Mouse (Mus musculus) forebrain, embryonic 16.5 days (tissue): Measurements from ENCODE around the gene Axdnd1. TPM values are rescaled to one million over a fixed set of nuclear protein-coding genes. Genes with fewer than 3 reads are reported as not detected.
"Not testable (repeated sequence)": the region's sequence is repeated elsewhere in the genome, so short reads cannot be mapped to it uniquely, and the experiment has no call there.

Experiments used
- ATAC-seq: fragments of 200-750 bp; cut with Nextera tagmentation; 2 replicates; pipeline ENCODE4 v1.8.0; 2017; ENCODE audit warnings: mild to moderate bottlenecking, moderate library complexity
- H3K27ac ChIP-seq: fragments of 300-500 bp; sonication (generic); 2 replicates; pipeline ENCODE4 v1.5.1; 2014; ENCODE audit warnings: low read length, control low read depth
- H3K27me3 ChIP-seq: fragments of 300-500 bp; sonication (generic); replicated peaks from 2 replicates; pipeline ENCODE4 v1.6.1; 2014; ENCODE audit warnings: low read length; ENCODE audit not compliant: control insufficient read depth, insufficient read depth
- H3K36me3 ChIP-seq: fragments of 300-500 bp; sonication (generic); 2 replicates; pipeline ENCODE4 v1.6.1; 2014; ENCODE audit not compliant: control insufficient read depth, insufficient read depth
- H3K4me1 ChIP-seq: fragments of 300-500 bp; sonication (generic); replicated peaks from 2 replicates; pipeline ENCODE4 v1.6.1; 2014; ENCODE audit warnings: low read length; ENCODE audit not compliant: control insufficient read depth, insufficient read depth
- H3K4me2 ChIP-seq: fragments of 300-500 bp; sonication (generic); 2 replicates; pipeline ENCODE4 v1.6.1; 2014; ENCODE audit warnings: mild to moderate bottlenecking, low read length, control low read depth
- H3K4me3 ChIP-seq: fragments of 300-500 bp; sonication (generic); replicated peaks from 2 replicates; pipeline ENCODE4 v1.5.1; 2014; ENCODE audit warnings: mild to moderate bottlenecking, low read length, control low read depth
- H3K9ac ChIP-seq: fragments of 300-500 bp; sonication (generic); replicated peaks from 2 replicates; pipeline ENCODE4 v1.6.1; 2014; ENCODE audit warnings: low read depth, low read length, control low read depth
- H3K9me3 ChIP-seq: fragments of 300-500 bp; sonication (generic); 2 replicates; pipeline ENCODE4 v1.6.1; 2016; ENCODE audit warnings: low read length; ENCODE audit not compliant: control insufficient read depth
- WGBS: fragments of 180-500 bp; shearing (Covaris S2); extraction: QIAGEN DNeasy Blood & Tissue Kit; methylation state at CpG from one replicate; pipeline ENCODE4 v1.1.7; 2014; 5-methylcytosine and 5-hydroxymethylcytosine counted together
- polyA plus RNA-seq: library from polyadenylated mRNA; unstranded; fragments of >200 nt; fragmentation: Nextera tagmentation; extraction: Ambion mirVana; gene quantifications from 2 replicates; pipeline ENCODE4 v1.2.1, GENCODE M21; 2015

Gene Axdnd1
- polyA plus RNA-seq, 1 experiment from 2014 or later = not detected

DNA sequence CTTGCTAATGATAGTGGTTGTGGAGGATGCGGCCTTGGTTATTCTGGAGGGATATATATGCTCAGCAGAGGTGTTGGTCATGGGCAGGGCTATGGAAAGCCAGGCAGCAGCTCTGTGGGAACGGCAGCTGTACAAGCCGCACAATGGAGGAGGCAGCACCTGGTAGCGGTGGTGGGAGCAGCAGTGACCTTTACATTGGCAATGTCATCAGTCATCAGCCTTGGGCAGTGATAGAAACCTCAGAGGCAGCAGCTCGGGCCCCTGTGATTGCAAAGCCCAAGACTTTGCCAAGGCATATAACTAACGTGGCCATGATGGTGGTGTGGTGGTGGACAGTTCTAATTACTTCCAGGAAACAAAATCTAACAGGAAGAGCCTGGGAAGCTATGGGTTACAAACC, 2.5 kb upstream of the Axdnd1 start:
- Histone ChIP-seq H3K4me3 (no peak overlapping the region), H3K9me3 (no peaks in the 10 kb centered on the region), H3K4me2 (no peak overlapping the region), H3K27ac (no peak overlapping the region), H3K9ac (no peak overlapping the region), H3K4me1 (peaks cover 4% of the 10 kb centered on the region; the same call in 1 of the 2 replicates), H3K27me3 (no peaks in the 10 kb centered on the region), H3K36me3 (no peaks in the 10 kb centered on the region)
- no peak for ATAC-seq
- 89% methylated on average over 6 of the region's 6 CpGs for WGBS

DNA sequence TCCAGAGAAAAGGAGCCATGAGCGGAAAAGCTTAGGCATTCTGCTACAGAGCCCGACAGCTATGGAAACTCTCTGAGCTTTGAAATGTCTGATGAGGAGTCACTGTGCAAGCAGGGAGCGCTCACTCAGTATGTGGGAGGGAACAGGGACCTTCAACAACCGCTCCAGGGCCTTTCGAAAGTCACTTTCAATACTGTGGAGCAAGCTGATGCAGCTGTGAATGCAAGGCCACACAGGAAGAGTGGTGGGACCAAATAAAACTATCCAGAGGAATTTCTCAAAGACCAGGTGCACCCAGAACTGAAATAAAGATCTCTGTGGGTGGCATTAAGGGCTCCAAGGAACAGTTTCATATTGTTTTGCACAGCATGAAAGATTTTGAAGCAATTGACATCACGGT, 1.9 kb upstream of the Axdnd1 start:
- no peaks in the 10 kb centered on the region for H3K9me3 ChIP-seq
- no peak overlapping the region for H3K27ac ChIP-seq
- 72% methylated on average over 6 of the region's 6 CpGs for WGBS
- H3K4me3 ChIP-seq = no peak overlapping the region
- no peak overlapping the region for H3K9ac ChIP-seq
- no peaks in the 10 kb centered on the region for H3K36me3 ChIP-seq
- H3K27me3 ChIP-seq = no peaks in the 10 kb centered on the region
- ATAC-seq = no peak
- H3K4me2 ChIP-seq = no peak overlapping the region
- H3K4me1 ChIP-seq = peaks cover 4% of the 10 kb centered on the region; the same call in 1 of the 2 replicates

DNA sequence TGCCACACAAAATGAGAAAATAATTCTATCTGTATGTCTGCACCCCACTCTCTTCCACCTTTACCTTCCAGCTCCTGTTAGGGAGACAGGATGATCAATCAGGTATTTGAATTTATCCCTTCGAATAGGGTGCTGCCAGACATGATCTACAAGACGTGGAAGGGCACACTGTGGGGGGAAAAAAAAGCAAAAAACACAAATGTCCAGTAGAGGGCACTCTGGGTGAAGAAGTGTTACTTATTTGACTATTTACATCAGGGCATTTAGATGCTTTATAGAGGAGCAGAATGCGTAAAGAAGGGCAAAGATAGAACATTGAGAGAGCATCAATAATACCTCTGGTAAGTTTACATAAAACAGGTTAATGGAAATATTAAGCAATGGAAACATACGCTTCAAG, 2.8 kb downstream of the Axdnd1 start:
- 60% methylated on average over 4 of the region's 4 CpGs for WGBS
- Histone ChIP-seq H3K4me2 (no peak overlapping the region), H3K27ac (no peak overlapping the region), H3K4me1 (peaks cover 4% of the 10 kb centered on the region; the same call in 1 of the 2 replicates), H3K27me3 (no peaks in the 10 kb centered on the region), H3K36me3 (no peaks in the 10 kb centered on the region), H3K9me3 (no peaks in the 10 kb centered on the region), H3K4me3 (no peak overlapping the region), H3K9ac (no peak overlapping the region)
- ATAC-seq = no peak

DNA sequence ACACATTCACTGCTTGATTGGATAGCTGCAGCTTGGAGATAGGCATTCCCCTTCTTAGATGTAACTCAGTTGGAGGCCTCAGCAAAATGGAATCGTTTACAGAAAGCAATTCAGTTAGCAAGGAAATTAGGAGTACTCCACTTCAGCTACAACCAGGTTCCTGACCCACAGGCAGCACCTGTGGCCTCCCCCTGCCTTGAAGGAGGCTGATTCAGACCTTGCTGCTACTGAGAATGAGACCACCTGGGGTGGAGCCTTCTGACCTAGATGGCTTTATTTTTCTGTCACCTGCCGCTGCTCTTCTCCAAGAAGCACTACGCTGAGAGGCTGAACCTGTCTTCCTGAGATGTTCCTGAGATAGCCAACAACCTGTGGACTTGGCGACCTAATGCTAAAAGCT, 12.4 kb downstream of the Axdnd1 start:
- no peaks in the 10 kb centered on the region for H3K4me1 ChIP-seq
- H3K27ac ChIP-seq = no peak overlapping the region
- H3K36me3 ChIP-seq = no peaks in the 10 kb centered on the region
- ATAC-seq = no peak
- no peaks in the 10 kb centered on the region for H3K27me3 ChIP-seq
- no peak overlapping the region for H3K4me3 ChIP-seq
- no peak overlapping the region for H3K4me2 ChIP-seq
- H3K9me3 ChIP-seq = no peaks in the 10 kb centered on the region
- no peak overlapping the region for H3K9ac ChIP-seq
- WGBS = 70% methylated on average over 4 of the region's 4 CpGs

DNA sequence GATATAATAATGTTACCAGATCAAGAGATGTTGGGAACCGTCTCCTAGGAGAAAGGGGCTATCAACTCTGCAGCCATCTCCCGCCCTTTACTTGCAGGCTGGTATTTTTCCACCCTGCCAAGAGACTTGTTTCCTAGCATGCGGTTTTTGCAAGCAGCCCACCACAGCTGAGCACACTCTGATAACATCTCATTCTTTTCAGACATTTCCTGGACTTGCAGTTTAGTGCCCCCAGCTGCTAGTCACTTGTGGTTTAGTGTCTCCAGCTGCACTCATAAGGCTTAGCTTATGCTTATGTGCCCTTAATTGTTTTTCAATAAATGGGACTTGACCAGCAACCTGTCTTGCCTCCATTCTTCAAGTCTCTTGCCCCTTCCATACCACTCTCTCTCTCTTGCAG, 13.0 kb downstream of the Axdnd1 start:
- Histone ChIP-seq H3K4me1 (no peaks in the 10 kb centered on the region), H3K36me3 (no peaks in the 10 kb centered on the region), H3K4me2 (no peak overlapping the region), H3K27me3 (no peaks in the 10 kb centered on the region), H3K9ac (no peak overlapping the region), H3K9me3 (no peaks in the 10 kb centered on the region), H3K4me3 (no peak overlapping the region), H3K27ac (no peak overlapping the region)
- ATAC-seq = no peak
- WGBS = 74% methylated on average over 3 of the region's 3 CpGs

DNA sequence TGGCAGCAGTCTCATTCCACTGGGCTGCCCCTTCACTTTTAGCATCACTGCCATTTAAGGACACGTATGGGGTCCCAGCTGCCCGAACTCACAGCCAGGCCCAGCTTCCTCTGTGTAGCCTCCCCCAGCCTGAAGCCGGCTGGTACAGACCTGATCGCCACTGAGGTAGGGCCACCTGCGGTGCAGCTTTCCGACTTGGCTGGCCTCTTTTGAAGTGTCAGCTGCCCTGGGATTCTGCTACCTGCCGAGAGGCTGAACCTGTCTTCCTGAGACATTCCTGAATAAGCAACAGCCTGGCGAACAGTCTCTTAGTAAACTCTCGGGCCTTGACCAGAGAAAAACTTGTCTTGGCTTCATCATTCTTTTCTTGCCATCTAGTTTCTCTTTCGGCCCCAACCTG, 17.7 kb downstream of the Axdnd1 start:
- Histone ChIP-seq H3K4me1 (no peaks in the 10 kb centered on the region), H3K36me3 (no peaks in the 10 kb centered on the region), H3K27me3 (no peaks in the 10 kb centered on the region), H3K9me3 (no peaks in the 10 kb centered on the region), H3K27ac (no peak overlapping the region), H3K9ac (no peak overlapping the region), H3K4me3 (no peak overlapping the region), H3K4me2 (no peak overlapping the region)
- no peak for ATAC-seq
- 38% methylated on average over 10 of the region's 10 CpGs for WGBS

DNA sequence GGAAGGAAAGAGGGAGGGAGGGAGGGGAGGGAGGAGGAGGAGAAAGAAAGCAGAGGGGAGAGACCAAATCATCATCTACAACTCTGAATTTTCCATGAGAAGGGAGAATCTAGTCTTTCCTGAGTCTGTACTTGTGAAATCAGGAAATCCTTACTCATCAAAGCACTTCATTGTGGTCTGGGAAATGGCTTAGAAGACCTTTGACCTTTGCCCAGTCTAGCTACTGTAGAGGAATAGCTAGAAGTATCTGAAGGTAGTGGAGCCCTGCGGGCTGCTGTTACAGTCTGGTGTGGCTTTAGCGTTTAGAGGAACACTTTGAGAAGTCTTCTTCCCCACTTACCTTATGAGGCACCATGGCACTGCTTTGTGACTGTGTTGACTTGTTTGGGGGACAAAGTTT, 18.5 kb downstream of the Axdnd1 start:
- Histone ChIP-seq H3K27me3 (no peaks in the 10 kb centered on the region), H3K36me3 (no peaks in the 10 kb centered on the region), H3K4me2 (no peak overlapping the region), H3K9me3 (no peaks in the 10 kb centered on the region), H3K27ac (no peak overlapping the region), H3K9ac (no peak overlapping the region), H3K4me3 (no peak overlapping the region), H3K4me1 (no peaks in the 10 kb centered on the region)
- 64% methylated on average over 2 of the region's 2 CpGs for WGBS
- ATAC-seq = no peak

DNA sequence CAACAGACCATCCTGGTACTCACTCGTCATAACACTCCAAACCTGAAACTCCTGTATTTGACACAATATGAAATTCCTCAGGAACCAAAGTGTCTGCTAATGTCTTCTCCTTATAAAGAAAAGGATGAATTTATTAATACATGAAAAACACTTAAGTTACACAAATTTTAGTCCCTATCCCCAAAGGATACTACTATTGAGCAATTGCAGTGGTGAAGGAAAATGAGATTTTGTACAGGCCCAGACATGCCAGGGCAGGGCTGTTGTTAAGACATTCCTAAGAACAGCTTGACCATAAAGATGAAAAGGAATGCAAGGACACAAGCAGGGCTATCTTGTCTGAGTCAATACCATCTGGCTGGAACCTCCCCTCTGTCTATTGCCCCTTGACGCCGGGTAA, 20.8 kb downstream of the Axdnd1 start:
- not testable (repeated sequence) for H3K27ac ChIP-seq, H3K9ac ChIP-seq, H3K27me3 ChIP-seq, H3K4me3 ChIP-seq, H3K9me3 ChIP-seq, H3K4me1 ChIP-seq, H3K36me3 ChIP-seq, ATAC-seq, H3K4me2 ChIP-seq
- WGBS = 89% methylated on average over 3 of the region's 3 CpGs

DNA sequence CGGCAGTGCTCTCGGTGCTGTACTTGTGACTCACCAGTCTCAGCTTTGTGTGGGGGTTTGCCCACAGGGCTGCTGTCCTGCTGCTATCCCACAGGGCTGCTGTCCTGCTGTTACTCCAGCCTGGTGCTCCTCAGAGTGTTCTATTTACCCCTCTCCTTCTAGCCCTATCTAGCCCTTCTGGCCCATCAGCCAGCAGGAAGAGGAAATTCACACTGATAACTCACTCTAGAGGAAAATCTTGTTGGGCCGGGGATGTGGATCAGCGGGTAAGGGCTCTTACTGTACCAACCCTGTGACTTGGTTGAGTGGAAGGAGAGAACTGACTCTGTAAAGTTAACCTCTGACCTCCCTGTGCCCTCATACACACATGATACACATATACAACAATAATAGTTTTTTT, 27.8 kb downstream of the Axdnd1 start:
- H3K4me3 ChIP-seq = no peak overlapping the region
- 91% methylated on average over 4 of the region's 4 CpGs for WGBS
- H3K27me3 ChIP-seq = no peaks in the 10 kb centered on the region
- H3K36me3 ChIP-seq = no peaks in the 10 kb centered on the region
- no peak overlapping the region for H3K4me2 ChIP-seq
- no peak overlapping the region for H3K27ac ChIP-seq
- H3K9ac ChIP-seq = no peak overlapping the region
- ATAC-seq = no peak
- H3K9me3 ChIP-seq = no peaks in the 10 kb centered on the region
- no peaks in the 10 kb centered on the region for H3K4me1 ChIP-seq

DNA sequence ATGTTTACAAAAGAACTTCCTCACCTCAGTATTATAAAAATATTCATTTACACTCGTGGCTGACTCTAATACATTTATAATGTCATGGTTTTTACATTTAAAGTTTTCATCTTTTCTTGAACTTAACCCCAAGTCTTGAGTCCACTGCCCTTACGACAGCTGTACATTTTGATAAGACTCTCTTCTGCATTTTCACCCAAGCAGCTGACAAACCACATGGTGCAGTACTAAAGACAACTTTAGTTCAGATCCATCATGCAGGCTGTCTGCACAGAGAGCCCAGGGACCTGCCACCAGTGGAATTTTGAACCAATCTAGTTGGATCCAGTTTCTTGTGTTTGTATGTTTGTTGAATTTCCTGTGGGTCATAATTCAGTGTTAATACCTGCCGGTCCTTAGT, 34.1 kb downstream of the Axdnd1 start:
- ATAC-seq = no peak
- no peaks in the 10 kb centered on the region for H3K27me3 ChIP-seq
- H3K9ac ChIP-seq = no peak overlapping the region
- no peak overlapping the region for H3K4me3 ChIP-seq
- H3K27ac ChIP-seq = no peak overlapping the region
- no peaks in the 10 kb centered on the region for H3K36me3 ChIP-seq
- no peak overlapping the region for H3K4me2 ChIP-seq
- 75% methylated on average over 3 of the region's 3 CpGs for WGBS
- no peaks in the 10 kb centered on the region for H3K4me1 ChIP-seq
- H3K9me3 ChIP-seq = no peaks in the 10 kb centered on the region
